Mouse (Mus musculus): ENCODE data around the gene Scgb1b20.
"Not testable (repeated sequence)": the region's sequence is repeated elsewhere in the genome, so short reads cannot be mapped to it uniquely, and the experiment has no call there.

Scgb1b20 gene

GRCm38 (mm10) chr7:33372934-33373333, at the start of gene Scgb1b20:
Gene Scgb1b20, plus strand, starts transcription at chr7:33373234.
- DNase-seq (ENCODE audit: low read depth), result not testable (repeated sequence)

- not testable (repeated sequence) for DNase-seq (ENCODE audit: low read depth)
Observed at GRCm38 (mm10) chr7:33366222-33366621, 6.8 kb upstream of the Scgb1b20 start, which contains the start of gene Scgb2b20. Gene Scgb2b20, minus strand, starts transcription at chr7:33366322.

- not testable (repeated sequence) for DNase-seq (ENCODE audit: low read depth)
Observed at GRCm38 (mm10) chr7:33399749-33400148, 26.7 kb downstream of the Scgb1b20 start.

DNA sequence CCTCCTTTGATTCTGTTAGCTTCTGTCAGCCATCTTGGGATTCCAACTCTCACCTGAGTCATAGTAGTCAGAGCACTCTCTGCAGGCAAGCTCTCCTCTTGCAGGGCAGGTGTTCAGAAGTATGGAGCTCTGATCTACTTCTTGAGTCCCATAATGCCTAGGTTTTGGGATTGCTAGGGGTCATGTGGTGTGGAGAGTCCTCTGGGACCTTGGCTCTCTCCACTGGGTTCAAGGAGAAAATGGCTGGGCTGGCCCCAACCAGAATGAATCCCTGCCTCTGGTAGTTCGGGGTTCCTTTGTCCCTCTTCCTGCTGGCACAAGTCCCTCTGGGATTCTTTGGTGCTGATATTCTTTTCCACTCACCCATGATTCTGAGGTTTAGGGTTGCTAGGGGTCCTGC, 28.6 kb downstream of the Scgb1b20 start:
- DNase-seq (ENCODE audit: low read depth), result no peak

DNA sequence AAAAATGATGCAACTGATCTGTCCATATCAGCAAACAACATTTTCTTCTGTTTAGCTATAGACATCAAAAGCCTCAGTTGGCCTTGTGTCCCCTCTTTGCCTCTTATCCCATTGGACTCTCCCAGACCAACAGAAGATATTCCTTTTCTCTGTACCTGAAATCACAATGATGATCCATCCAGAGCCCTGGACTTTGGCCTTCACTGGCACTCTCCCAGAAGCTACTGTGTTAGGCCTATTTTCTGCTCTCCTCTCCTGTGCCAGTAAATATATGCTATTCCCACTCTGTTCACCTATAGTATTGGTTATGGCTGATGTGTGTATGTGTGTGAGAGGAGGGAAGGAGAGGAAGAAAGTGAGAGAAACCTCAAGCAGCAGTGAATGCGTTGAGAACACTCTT, 36.6 kb downstream of the Scgb1b20 start:
- DNase-seq (ENCODE audit: low read depth), result not testable (repeated sequence)

Data from c-Kit-positive CD71-positive TER-119-negative erythroid progenitor cells, embryonic 14.5 days (primary cell).